Mouse (Mus musculus) CH12.LX (cell line): ENCODE measurements around the gene Panx3. TPM values are rescaled to one million over a fixed set of nuclear protein-coding genes. Genes with fewer than 3 reads are reported as not detected.

Experiments
- DNase-seq: peaks from one replicate; pipeline ENCODE4 v3.0.0-alpha.2; 2013; ENCODE audit errors: extremely low read depth
- H3K27ac ChIP-seq: 2 replicates; pipeline ENCODE4 v1.5.1; 2012; ENCODE audit warnings: low read depth, mild to moderate bottlenecking, control low read depth, moderate library complexity; ENCODE audit not compliant: insufficient read depth
- H3K27me3 ChIP-seq: replicated peaks from 2 replicates; pipeline ENCODE3; 2012; ENCODE audit warnings: inconsistent platforms
- H3K36me3 ChIP-seq, 2 experiments: replicated peaks in 1 of 2; 2 replicates each; pipeline versions ENCODE3 to v1.6.1; 2012; ENCODE audit warnings: inconsistent platforms in 1 of 2, low read length in 1 of 2, mild to moderate bottlenecking in 1 of 2, mixed read lengths in 1 of 2, moderate library complexity in 1 of 2; ENCODE audit not compliant: control insufficient read depth in 1 of 2, insufficient read depth in 1 of 2
- H3K4me1 ChIP-seq, 2 experiments: 2 replicates each; pipeline ENCODE4 v1.6.1; 2012; ENCODE audit warnings: inconsistent platforms in 1 of 2, moderate library complexity in 1 of 2; ENCODE audit not compliant: insufficient read depth in 2 of 2, control insufficient read depth in 1 of 2
- H3K4me2 ChIP-seq: 2 replicates; pipeline ENCODE4 v1.6.1; 2012; ENCODE audit warnings: low read depth, mild to moderate bottlenecking, control low read depth; ENCODE audit not compliant: poor library complexity, insufficient read depth, severe bottlenecking
- H3K4me3 ChIP-seq, 3 experiments: fragments of 150-350 bp in 1 of 3; sonication (generic) in 1 of 3; replicated peaks in 1 of 3; 2 replicates each; pipeline versions ENCODE3 to v1.5.1; 2011 to 2012; ENCODE audit warnings: low read depth in 2 of 3, low read length in 2 of 3, mild to moderate bottlenecking in 2 of 3, moderate library complexity in 2 of 3, control low read depth in 1 of 3, improper control_type of control experiment in 1 of 3, inconsistent platforms in 1 of 3, mixed read lengths in 1 of 3; ENCODE audit not compliant: poor library complexity in 1 of 3
- H3K79me2 ChIP-seq: replicated peaks from 2 replicates; pipeline ENCODE4 v1.6.1; 2012; ENCODE audit warnings: mild to moderate bottlenecking, moderate library complexity; ENCODE audit not compliant: control insufficient read depth, poor library complexity, insufficient read depth, severe bottlenecking; ENCODE audit errors: extremely low read depth
- H3K9ac ChIP-seq: 2 replicates; pipeline ENCODE4 v1.6.1; 2012; ENCODE audit warnings: low read depth, mild to moderate bottlenecking, control low read depth, moderate library complexity; ENCODE audit not compliant: insufficient read depth
- H3K9me3 ChIP-seq: replicated peaks from 2 replicates; pipeline ENCODE3; 2012; ENCODE audit warnings: low read length, inconsistent platforms, mixed read lengths
- BHLHE40 ChIP-seq: IDR thresholded peaks from 2 replicates; pipeline ENCODE4 v1.6.1; 2011; ENCODE audit warnings: mild to moderate bottlenecking, low read depth, low read length, improper control_type of control experiment
- CHD1 ChIP-seq: IDR thresholded peaks from 2 replicates; pipeline ENCODE4 v1.6.1; 2012; ENCODE audit warnings: low read depth, low read length, improper control_type of control experiment, inconsistent platforms
- EP300 ChIP-seq: IDR thresholded peaks from 2 replicates; pipeline ENCODE4 v1.6.1; 2011; ENCODE audit warnings: low read length, improper control_type of control experiment
- HCFC1 ChIP-seq: IDR thresholded peaks from 2 replicates; pipeline ENCODE4 v1.6.1; 2012; ENCODE audit warnings: low read depth, mild to moderate bottlenecking, inconsistent platforms, low read length, improper control_type of control experiment
- JUND ChIP-seq: conservative IDR thresholded peaks from 2 replicates; pipeline ENCODE4 v1.6.1; 2011; ENCODE audit warnings: low read depth, low read length, improper control_type of control experiment
- KAT2A ChIP-seq: IDR thresholded peaks from 2 replicates; pipeline ENCODE4 v1.6.1; 2012; ENCODE audit warnings: low read length, improper control_type of control experiment, inconsistent platforms; ENCODE audit not compliant: insufficient replicate concordance
- MAFK ChIP-seq: IDR thresholded peaks from 2 replicates; pipeline ENCODE4 v1.6.1; 2011; ENCODE audit warnings: low read length, improper control_type of control experiment; ENCODE audit not compliant: insufficient replicate concordance
- MAX ChIP-seq: IDR thresholded peaks from 2 replicates; pipeline ENCODE4 v1.6.1; 2011; ENCODE audit warnings: low read length, improper control_type of control experiment
- MEF2A ChIP-seq: IDR thresholded peaks from 2 replicates; pipeline ENCODE4 v1.6.1; 2014; ENCODE audit warnings: low read depth, mild to moderate bottlenecking, inconsistent platforms, low read length, improper control_type of control experiment, borderline replicate concordance
- NRF1 ChIP-seq: IDR thresholded peaks from 2 replicates; pipeline ENCODE4 v1.6.1; 2014; ENCODE audit warnings: low read depth, mild to moderate bottlenecking, inconsistent platforms, low read length, improper control_type of control experiment, moderate library complexity
- RAD21 ChIP-seq: IDR thresholded peaks from 2 replicates; pipeline ENCODE4 v1.6.1; 2011; ENCODE audit warnings: low read depth, mild to moderate bottlenecking, low read length, improper control_type of control experiment, moderate library complexity
- SMC3 ChIP-seq: IDR thresholded peaks from 2 replicates; pipeline ENCODE4 v1.6.1; 2011; ENCODE audit warnings: low read depth, low read length, improper control_type of control experiment
- TBP ChIP-seq: conservative IDR thresholded peaks from 2 replicates; pipeline ENCODE4 v1.6.1; 2011; ENCODE audit warnings: low read depth, low read length, improper control_type of control experiment
- USF1 ChIP-seq: IDR thresholded peaks from 2 replicates; pipeline ENCODE4 v1.6.1; 2014; ENCODE audit warnings: low read depth, mild to moderate bottlenecking, inconsistent platforms, low read length, improper control_type of control experiment
- USF2 ChIP-seq: conservative IDR thresholded peaks from 2 replicates; pipeline ENCODE4 v1.6.1; 2011; ENCODE audit warnings: low read depth, low read length, improper control_type of control experiment
- dilution Hi-C: fragments of 300-500 bp; cut with MboI; formaldehyde crosslinking; loops from 2 replicates; pipeline ENCODE4 v1.14.3; 2020; ENCODE audit warnings: low sequenced_read_pairs; ENCODE audit not compliant: extremely low pct_unique_long_range_greater_than_20kb, extremely low pct_ligation_motif_present
- in situ Hi-C: fragments of 300-500 bp; cut with MboI; formaldehyde crosslinking; loops from 3 replicates; pipeline ENCODE4 v1.14.3; 2019; ENCODE audit warnings: low sequenced_read_pairs, low pct_ligation_motif_present, low pct_unique_long_range_greater_than_20kb, mixed read lengths
- polyA plus RNA-seq: library from polyadenylated mRNA; unstranded; fragments of >175 nt; gene quantifications from 2 replicates; pipeline ENCODE4 v1.2.1, GENCODE M21; 2012; ENCODE audit warnings: low read depth; ENCODE audit not compliant: insufficient read length
- total RNA-seq, 2 experiments: library from RNA; depleted of rRNA; stranded (reverse); fragments of 300-350 nt in 1 of 2; fragments of >200 nt in 1 of 2; gene quantifications; 2 replicates each; pipeline ENCODE4 v1.2.3; 2012 to 2014

Gene Panx3
- total and polyA plus RNA-seq, 3 experiments, result not detected

GRCm38 (mm10) chr9:37687288-37687940, 18.4 kb upstream of the Panx3 start:
- Histone ChIP-seq H3K4me3 (no peak overlapping the region), H3K9ac (no peak overlapping the region), H3K79me2 (no peaks in the 10 kb centered on the region), H3K4me1 (no peaks in the 10 kb centered on the region)
- TF ChIP-seq EP300 (no peak), RAD21 (no peak), SMC3 (no peak)
- TF ChIP-seq, all 38 proteins: peak for 0
- in situ Hi-C loops (loop anchor here (25.0 kb wide), 1 partner anchor 250 kb away; no protein-coding TSS in a partner anchor), dilution Hi-C loops (no loop called here)
- Histone ChIP-seq H3K36me3 (no peaks in the 10 kb centered on the region), H3K27ac (no peak overlapping the region), H3K4me2 (no peak overlapping the region), H3K27me3 (no peaks in the 10 kb centered on the region), H3K9me3 (no peaks in the 10 kb centered on the region)
- no peak for DNase-seq

DNA sequence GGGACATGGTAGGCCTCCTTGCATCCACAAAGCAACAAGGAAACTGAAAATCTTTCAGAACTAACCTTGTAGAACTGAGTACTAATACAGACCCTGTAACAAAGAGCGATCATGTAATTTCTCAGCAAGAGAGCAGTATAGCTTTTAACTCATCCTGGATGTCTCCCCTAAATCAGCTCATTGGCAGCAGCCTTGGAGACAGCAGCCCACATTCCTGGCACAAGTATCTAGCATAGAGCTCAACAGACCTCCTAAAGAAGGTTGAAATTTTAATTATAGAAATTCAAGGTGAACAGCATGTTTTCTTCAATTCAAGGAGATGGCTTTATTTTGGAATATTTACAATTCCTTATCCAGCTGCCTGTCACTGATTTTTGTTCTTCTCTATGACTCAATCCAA, 12.1 kb upstream of the Panx3 start:
- DNase-seq, result no peak
- dilution Hi-C loops, result no loop called here
- Histone ChIP-seq H3K4me2 (no peak overlapping the region), H3K9ac (no peak overlapping the region), H3K36me3 (no peaks in the 10 kb centered on the region), H3K79me2 (no peaks in the 10 kb centered on the region)
- TF ChIP-seq USF2 (no peak), SMC3 (no peak), MAX (no peak), MEF2A (no peak), CHD1 (no peak), NRF1 (no peak), JUND (no peak)
- TF ChIP-seq, all 38 proteins: peak for 0
- Histone ChIP-seq H3K27me3 (no peaks in the 10 kb centered on the region), H3K4me3 (no peak overlapping the region), H3K9me3 (no peaks in the 10 kb centered on the region), H3K4me1 (no peaks in the 10 kb centered on the region), H3K27ac (no peak overlapping the region)
- in situ Hi-C loops, result loop anchor here (25.0 kb wide), 1 partner anchor 256 kb away; no protein-coding TSS in a partner anchor

GRCm38 (mm10) chr9:37675287-37675686, 6.3 kb upstream of the Panx3 start:
- H3K4me2 ChIP-seq, result no peak overlapping the region
- no peak overlapping the region for H3K27ac ChIP-seq
- no peak for DNase-seq
- H3K79me2 ChIP-seq, result no peaks in the 10 kb centered on the region
- dilution Hi-C loops, result no loop called here
- H3K4me1 ChIP-seq, result no peaks in the 10 kb centered on the region
- in situ Hi-C loops, result loop anchor here (25.0 kb wide), 1 partner anchor 262 kb away; no protein-coding TSS in a partner anchor
- no peak overlapping the region for H3K4me3 ChIP-seq
- H3K9me3 ChIP-seq, result peaks cover 3% of the 10 kb centered on the region
- H3K9ac ChIP-seq, result no peak overlapping the region
- no peaks in the 10 kb centered on the region for H3K36me3 ChIP-seq
- no peaks in the 10 kb centered on the region for H3K27me3 ChIP-seq
- no peak for TF ChIP-seq RAD21
- TF ChIP-seq MAFK, result no peak
- TF ChIP-seq HCFC1, result no peak
- no peak for TF ChIP-seq KAT2A
- no peak for TF ChIP-seq USF1
- no peak for TF ChIP-seq BHLHE40
- TF ChIP-seq JUND, result no peak
- TF ChIP-seq NRF1, result no peak
- no peak for TF ChIP-seq TBP
